Comparison of ENCODE assay signal across 20 mouse cellular contexts in genomic region chr17:67722055-67722454, GRCm38 (mm10). TPM values are rescaled to one million over a fixed set of nuclear protein-coding genes. Genes with fewer than 3 reads are reported as not detected.
"Had no signal": no experiment of that assay in that cellular context is flagged by ENCODE, and none has a peak within 500 bp of the region (broad histone marks: within the 10 kb centered on the region; RNA-seq: fewer than 3 reads in every experiment).

No protein-coding gene starts in this region.

- H3K9me3 ChIP-seq: kidney, embryonic 15.5 days; neural tube, embryonic 12.5 days; stomach, embryonic 15.5 days had no signal

- H3K9ac ChIP-seq: kidney, embryonic 15.5 days; liver, embryonic 13.5 days; neural tube, embryonic 12.5 days; stomach, embryonic 15.5 days had no signal

- H3K27ac ChIP-seq: kidney, embryonic 15.5 days; left cerebral cortex, adult 2 months; liver, embryonic 13.5 days; macrophage; neural tube, embryonic 12.5 days; stomach, embryonic 15.5 days had no signal

- H3K36me3 ChIP-seq: liver, embryonic 13.5 days; stomach, embryonic 15.5 days had no signal

- H3K27me3 ChIP-seq: kidney, embryonic 15.5 days; liver, embryonic 13.5 days; neural tube, embryonic 12.5 days; stomach, embryonic 15.5 days had no signal

- H3K4me1 ChIP-seq: liver, embryonic 13.5 days had no signal

- H3K4me2 ChIP-seq: kidney, embryonic 15.5 days; liver, embryonic 13.5 days; midbrain, embryonic 11.5 days; neural tube, embryonic 12.5 days; stomach, embryonic 15.5 days had no signal

- H3K4me3 ChIP-seq: kidney, embryonic 15.5 days; left cerebral cortex, adult 2 months; liver, embryonic 13.5 days; neural tube, embryonic 12.5 days; stomach, embryonic 15.5 days had no signal

- DNase-seq: kidney, adult 11 months; kidney, adult 8-10 months; kidney, postnatal 10 days; kidney, postnatal 36 days; layer of hippocampus, postnatal 36 days; liver, embryonic 13.5 days; lung, adult 2 months; lung, postnatal 14 days; midbrain, embryonic 14.5 days; right cerebral cortex, postnatal 25 days; spleen, adult 18-20 months; thymus, postnatal 25 days had no signal

RNA-seq across cellular contexts. Expression of gene Lama1, which starts 25.0 kb away (rescaled TPM):
- total RNA-seq: megakaryocyte-erythroid progenitor cell, adult 5-6 weeks; neutrophil, adult 5-6 weeks had no signal
- polyA plus RNA-seq: macrophage had no signal
